Mouse (Mus musculus) spleen, adult 18-20 months (tissue): ENCODE results near the gene Ociad1.
"Not testable (repeated sequence)": the region's sequence is repeated elsewhere in the genome, so short reads cannot be mapped to it uniquely, and the experiment has no call there.

Source experiments
- DNase-seq, 2 experiments: peaks; one replicate each; pipeline ENCODE4 v3.0.0; 2022; ENCODE audit warnings: mixed read lengths in 2 of 2

Ociad1 gene

DNA sequence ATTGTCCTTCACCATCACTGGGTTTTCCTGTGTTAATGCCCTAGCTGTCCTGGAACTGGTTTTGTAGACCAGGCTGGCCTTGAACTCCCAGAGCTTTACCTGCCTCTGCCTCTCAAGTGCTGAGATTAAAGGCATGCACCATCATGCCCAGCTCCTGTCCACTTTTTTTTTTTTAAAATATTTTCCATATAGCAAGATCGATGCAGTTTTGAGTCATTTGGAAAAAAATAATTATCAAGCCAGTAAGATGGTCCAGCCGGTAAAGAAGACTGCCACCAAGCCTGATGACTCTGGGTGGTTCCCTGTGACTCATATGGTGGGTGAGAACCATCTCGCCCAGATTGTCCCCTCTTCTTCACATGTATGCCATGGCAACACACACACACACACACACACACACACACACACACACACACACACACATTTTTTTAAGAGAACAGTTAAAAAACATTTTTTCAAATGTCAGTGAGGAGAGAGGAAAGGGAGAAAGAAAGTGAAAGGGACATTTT is 7.1 kb upstream of the Ociad1 start:
- no peak for DNase-seq

DNA sequence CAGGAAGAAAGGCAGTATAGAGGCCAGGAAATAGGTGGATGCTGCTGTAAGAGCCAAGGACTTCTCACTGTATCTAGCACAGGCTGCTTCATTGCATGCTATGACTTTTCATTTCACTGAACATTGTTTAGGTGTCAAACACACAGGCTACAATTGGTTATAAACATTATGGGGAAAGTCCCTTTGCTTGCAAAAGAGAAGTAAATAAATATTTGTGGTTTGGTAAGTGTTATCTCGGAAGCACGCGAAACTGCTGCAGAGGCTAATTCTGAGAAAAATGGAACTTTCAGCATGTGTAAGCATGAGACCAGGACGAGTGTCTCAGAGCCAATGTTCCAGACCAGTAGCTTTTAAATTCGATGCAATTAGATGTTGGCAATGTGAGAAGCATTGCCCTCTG is 6.0 kb upstream of the Ociad1 start:
- no peak for DNase-seq

DNA sequence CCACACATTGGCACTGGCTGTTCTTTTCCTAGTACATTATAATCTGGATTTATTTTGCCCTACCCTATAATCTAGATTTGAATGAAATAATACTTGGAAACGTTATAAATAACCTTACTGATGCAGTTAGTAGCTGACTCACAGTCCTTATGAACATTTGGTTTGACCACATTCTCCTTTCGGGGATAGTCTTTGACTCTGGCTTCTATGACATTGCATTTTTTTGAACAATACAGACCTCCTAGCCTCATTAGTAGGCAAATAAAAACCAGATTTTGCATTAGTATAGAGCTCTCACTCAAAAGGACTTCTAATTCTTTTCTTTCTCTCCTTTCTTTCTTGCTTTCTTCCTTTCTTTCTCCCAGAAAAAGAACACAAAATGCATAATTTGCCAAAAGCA is 2.7 kb upstream of the Ociad1 start:
- no peak for DNase-seq

DNA sequence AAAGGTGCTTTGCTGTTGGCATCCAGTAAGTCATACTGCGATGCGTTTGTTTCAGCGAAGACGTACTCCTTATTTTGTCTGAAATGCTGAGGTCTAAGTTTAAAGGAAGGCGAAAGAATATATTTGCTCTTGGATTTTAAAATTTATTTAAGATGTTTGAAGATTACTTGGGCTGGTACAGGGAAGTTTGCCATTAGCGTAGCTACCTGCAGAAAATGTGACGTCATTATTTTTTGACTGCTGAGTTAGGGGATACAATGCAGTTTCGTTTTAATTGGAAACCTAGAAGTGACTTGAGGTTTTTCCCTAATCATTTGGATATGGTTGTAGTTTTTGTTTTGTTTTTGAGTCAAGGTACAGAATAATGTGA is 859 bp downstream of the Ociad1 start:
- no peak for DNase-seq

DNA sequence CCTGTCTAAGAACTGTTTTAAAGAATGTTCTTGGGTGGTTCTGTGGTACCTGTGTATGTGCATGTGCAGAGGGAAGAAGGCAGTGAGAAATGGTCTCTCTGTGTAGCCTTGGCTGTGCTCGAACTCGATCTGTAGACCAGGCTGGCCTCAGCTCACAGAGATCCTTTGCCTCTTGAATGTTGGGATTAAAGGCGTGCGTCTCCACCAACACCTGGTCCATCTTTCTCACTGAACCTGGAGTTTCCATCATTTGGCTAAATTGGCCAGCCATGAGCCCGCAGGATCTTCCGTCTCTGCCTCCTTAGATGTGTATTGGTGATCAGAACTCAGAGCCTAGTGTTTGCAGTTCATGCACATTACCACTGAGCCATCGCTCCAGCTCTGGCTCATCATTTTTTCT is 2.4 kb downstream of the Ociad1 start:
- no peak for DNase-seq

DNA sequence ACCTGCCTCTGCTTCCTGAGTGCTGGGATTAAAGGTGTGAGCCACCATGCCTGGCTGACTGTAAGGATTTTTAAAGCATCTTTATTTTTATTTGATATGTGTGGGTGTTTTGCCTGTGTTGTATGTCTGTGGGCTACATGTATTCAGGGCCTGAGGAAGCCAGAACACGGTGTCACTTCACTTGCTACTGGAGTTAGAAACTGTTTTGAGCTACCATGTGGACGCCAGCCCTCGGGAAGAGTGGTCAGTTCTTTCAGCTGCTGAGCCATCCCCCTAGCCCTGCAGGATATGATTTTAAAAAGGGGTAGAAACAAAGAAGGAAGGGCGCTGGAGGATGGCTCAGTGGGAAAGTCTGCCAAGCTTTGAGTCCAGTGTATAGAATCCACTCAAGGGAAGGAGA is 3.3 kb downstream of the Ociad1 start:
- no peak for DNase-seq

DNA sequence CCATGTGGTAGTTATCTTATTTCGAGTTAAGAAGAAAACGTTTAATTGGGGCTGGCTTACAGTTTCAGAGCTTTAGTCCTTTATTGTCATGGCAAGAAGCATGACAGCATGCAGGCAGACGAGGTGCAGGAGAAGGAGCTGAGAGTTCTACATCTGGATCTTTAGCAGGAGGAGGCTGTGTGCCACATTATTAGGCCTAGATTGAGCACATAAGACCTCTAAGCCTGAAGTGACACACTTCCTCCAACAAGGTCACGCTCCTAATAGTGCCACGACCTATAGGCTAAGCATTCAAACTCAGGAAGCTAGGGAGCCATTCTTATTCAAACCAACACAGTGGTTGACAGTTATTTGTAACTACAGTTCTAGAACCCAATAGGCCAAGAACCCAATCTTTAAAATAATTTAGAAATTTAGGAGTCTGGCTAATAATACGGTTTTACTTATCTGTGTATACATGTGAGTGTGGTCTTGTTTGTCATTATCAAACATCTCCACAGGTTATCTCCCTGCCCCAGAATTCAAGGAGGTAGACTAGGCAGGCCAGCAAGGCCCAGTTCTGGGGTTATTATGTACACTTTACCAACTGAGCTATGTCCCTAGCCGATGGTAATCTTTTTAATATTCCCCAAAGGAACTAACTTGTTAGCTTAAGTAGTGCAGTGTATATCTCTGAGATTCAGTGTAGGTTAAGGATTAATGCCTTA is 9.2 kb downstream of the Ociad1 start:
- DNase-seq, result no peak

DNA sequence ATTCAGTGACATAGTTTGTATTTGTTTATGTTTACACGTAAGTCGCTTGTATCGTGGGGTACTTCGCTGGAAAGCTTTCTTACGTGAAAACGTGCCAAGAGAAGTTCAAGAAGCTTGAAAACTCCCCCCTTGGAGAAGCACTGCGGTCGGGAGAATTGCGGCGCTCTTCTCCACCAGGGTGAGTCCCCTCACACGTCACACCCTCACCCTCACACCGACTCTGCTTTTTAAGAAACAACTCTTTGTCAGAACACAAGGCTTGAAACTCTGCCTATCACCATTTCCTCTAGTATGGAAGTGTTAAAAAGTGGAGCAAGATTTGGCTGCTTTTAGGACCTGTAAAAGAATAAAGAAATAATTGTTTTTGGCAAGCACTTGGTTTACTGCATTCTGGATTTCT is 11.9 kb downstream of the Ociad1 start:
- no peak for DNase-seq

DNA sequence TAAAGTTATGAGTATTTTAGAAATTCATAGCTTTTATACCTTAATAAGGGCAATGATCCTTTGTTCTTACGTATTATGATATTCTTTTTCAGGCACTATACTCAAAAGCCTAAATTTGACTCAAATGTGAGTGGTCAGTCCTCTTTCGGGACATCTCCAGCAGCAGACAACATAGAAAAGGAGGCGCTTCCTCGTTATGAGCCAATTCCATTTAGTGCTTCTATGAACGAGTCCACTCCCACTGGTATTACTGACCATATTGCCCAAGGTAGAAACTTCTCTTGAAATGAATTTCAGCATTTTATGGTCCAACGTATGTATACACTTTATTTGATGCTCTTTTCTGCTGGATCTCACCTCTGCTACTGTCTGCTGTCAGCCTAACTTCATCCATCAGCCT is 13.9 kb downstream of the Ociad1 start:
- DNase-seq, result no peak

DNA sequence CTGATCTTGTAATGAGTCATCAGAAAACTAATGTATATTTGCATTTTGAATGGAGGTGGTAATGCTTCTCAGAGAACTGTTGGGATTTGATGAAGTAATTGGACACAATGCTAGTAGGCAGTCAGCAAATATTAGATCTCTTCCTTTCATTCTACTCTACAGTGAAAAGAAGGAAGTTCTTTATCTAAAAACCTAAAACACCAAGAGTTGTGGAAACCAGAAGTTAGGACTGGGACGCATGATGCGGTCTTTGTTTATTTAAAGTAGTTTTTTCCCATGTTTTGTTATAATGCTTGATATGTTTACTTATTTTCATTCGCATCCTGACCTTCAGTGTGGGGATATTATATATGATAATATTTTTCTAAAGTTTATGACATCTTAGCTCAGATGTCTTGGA is 14.7 kb downstream of the Ociad1 start:
- no peak for DNase-seq

DNA sequence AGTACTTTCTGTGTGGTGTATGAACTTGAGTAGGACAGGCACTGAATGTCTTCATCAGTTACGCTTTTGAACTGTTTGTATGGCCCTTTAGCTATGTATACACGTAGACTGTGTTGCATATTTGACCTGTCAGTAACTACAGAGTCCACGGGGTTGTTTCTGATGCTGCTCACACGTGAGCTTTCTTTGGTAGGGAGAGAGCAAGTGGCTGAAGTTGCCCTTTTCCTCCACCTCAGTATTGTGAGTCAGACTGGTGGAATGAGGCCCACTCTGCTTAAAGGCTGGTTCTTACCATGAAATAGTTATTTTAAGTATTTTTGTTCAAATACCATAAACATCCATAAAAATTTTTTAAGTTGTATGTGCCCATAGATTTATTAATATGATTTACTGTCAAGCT is 16.9 kb downstream of the Ociad1 start:
- no peak for DNase-seq

DNA sequence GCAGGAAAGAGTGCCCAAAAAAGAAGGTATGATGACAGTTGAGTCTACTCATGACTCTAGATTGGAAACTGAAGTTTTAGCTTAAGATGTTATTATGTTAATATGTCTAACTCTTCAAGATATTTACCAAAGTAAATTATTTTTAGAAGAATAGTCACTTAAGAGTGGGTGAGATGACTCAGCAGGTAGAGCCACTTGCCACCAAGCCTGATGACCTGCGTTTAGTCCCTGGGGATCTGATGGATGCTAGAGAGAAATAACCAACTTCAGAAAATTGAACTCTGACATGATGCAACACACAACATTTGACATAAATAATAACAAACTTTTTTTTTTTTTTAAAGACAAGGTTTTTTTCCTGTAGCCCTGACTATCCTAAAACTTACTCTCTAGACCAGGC is 17.8 kb downstream of the Ociad1 start:
- no peak for DNase-seq

DNA sequence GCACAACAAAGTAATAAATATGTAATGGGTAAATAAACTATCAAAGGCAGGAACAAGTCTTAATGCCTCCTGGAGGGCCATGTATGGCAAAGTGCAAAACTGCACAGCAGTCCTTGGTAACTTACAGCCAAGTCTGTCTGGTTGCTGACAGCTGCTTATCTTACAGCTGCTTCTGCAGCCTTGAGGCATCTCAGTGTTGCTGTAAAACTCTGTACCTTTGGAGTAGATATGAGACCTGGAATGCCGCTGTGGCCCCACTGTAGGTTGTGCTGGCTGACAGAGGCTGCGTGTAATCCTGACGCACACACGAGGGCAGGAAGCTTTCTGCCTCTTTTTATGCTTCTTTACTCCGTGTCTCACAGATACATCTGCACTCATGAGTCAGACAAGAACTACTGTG is 18.9 kb downstream of the Ociad1 start:
- DNase-seq, result no peak

DNA sequence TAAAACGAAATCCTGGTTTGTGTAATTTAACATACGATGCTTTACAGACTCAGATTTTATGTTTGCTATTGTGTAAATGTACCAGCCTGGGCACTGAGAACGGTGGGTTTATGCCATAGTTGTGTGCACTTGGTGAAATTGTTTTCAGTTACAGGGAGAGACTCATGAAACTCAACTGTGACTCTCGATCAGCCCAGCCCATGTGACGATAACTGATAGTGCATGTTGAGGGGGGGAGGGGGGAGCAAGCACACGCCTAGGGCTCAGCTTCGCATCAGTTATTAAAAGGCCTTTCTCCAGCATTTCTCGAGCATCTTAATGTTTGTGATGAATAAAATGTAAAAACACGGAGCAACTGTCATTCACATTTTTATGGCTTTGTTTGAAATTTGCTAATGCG is 21.0 kb downstream of the Ociad1 start:
- no peak for DNase-seq

DNA sequence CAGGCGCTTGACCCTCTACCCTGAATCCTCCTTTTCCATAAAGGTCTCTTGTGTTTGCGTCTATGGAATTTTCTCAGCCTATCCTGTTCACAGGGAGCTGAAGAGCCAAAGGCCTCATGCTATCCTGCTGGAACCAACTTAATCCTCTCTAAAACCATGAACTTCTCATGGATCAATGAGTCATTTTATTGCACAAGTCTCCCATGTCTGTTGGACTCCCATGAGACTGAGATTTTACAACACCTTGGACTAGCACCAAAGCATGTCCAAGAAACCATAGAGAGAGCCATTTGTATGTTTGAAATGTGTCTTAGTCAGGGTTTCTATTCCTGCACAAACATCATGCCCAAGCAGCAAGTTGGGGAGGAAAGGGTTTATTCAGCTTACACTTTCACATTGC is 22.1 kb downstream of the Ociad1 start:
- DNase-seq, result no peak

DNA sequence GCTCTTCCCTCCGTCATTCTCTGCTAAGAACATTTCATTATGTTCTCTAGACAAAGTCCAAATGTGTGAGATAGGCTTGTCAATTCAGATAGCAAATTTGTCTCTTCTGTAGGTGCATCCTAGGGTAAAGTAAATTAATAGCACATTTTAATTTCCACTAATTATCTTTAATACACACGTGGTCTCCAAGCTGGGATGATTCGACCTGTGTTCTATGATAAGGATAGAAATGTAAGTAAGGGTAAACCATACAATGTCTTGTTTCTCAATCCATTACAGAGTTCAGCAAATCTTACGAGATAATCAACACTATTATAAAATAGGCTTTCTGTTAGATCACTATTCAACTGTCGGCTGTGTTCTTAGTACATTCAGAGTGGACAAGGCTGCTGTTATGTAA is 26.7 kb downstream of the Ociad1 start:
- no peak for DNase-seq

DNA sequence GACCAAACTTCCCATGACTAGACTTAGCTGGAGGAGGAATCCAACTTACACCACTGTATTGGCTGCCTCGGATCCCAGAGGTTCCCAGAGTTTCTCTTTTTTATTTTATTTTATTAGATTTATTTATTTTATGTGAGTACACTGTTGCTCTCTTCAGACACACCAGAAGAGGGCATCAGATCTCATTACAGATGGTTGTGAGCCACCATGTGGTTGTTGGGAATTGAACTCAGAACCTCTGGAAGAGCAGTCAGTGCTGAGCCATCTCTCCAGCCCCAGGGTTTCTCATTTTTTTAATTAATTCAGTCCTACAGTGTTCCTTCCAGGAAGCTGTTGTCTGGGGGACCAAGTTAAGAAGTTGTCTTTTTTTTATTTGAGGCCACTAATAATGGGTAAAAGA is 30.1 kb downstream of the Ociad1 start:
- DNase-seq, result not testable (repeated sequence)

DNA sequence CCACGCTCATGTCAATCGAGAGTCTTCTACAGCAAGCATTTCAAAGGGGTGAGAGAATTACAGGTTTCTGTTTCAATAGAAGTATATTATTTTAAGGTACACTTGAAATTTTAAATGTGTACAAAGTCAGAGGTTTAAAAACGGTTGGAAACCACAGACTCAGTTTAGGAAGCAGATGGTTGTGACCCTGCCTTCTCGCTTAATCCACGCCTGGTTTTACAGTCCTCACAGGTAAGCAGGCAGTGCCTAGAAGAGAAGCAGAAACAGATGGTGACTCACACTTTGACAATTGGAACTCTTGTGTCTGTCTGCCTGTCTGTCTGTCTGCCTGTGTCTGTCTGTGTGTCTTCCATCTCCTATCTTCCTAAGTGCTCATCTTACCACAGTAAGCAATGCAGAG is 31.0 kb downstream of the Ociad1 start:
- no peak for DNase-seq

DNA sequence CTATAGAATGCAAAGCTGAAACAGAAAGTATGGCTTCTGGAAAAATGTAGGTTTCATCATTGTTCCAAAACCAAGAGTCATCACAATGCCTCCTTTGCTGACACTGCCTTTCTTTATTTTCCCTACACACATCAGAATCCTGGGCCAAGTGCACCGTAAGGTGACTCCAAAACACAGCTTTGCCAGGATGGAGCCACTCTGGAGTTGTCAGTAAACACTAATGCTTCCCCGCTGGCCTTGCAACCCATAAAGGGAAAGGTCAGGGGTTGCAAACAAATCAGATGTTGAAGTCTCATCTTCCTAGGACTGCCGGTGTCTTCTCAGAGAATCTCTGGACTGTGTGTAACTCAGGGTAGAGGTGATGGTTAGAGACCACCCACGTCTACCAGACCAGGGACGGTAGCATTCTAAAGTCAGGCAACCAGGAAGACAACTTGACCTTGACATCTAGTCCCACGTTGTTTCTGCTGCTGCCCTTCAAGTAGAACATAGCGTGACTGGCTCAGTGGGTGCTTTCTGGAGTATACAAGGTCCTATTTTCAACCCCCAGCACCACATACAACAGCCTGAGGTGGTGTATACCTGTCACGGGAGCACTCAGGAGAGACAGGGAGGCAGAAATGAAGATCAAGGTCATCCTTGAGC is 32.1 kb downstream of the Ociad1 start:
- DNase-seq, result no peak

DNA sequence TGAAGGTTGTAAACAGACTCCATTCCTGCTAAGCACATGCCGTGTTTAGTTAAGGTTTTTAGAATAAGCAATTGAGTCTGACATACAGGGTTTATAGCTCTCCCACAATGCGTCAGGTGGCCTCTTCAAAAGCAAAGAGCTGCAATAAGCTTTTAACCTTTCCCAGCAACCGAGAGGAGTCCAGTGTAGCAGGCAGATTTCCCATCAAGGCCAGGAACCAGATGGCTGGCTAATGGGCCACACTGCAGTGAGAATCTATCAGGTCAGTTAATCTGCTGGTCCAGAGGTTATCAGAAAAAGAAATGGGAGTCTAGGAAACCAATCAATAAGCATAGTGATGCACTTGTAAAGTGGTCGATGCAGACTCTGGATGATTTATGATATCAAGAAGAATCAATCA is 38.4 kb downstream of the Ociad1 start:
- no peak for DNase-seq

DNA sequence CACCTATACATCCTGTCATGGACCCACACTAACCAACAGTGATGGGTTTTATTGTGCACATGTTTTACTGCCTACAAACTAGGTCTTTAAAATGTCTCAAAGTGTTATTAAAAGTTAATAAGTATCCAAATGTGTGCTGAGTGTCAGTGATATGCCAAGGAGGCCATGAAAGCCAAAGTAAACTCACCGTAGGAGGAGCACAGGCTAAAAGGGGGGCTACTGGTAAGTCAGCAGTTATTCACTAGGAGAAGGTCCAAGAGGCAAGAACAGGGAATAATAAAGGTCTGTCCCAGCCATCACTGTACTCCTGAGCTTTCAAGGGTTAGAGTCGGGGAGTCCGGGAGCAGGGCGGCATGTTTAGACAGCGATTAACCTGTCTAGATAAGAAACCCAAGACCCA is 43.9 kb downstream of the Ociad1 start:
- no peak for DNase-seq

DNA sequence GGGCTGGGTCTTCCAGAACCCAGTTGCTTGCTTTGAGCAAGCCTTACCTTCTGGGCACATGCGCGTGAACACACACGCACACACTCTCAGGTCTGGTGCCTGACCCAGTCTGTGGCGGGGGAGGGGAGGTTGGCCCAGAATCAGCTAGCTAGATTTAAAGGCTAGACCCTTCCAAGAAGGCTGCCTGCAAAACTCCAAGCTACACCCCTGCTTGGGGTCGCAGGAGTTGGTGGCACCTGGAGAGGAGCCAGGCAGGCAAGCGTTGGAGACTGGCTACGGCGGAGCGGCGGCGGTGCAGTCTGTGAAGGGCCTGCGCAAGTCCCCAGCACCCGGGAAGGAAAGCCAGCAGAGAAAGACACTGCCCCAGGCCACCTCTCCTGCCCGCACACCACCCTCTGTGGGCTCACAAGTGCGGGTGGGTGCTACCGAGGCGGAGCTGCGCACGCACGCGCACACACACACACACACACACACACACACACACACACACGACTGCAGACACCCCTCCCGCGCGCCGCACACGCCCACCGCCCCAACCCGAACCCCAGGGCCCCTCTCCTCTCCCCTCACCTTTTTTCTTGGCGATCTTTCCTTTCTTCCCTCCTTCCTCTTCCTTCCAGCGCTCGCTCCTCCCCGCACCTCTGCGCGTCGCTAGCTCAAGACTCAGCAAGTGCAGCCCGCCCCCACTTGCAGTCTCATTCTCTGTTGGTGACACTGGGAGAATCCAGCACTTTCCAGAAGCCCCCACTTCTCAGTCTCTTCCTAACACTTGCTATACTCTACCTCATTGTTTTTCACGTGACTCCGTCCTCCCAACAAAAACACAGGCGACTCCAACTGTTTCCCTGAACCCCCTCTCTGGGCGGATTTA is 45.6 kb downstream of the Ociad1 start:
- no peak for DNase-seq

DNA sequence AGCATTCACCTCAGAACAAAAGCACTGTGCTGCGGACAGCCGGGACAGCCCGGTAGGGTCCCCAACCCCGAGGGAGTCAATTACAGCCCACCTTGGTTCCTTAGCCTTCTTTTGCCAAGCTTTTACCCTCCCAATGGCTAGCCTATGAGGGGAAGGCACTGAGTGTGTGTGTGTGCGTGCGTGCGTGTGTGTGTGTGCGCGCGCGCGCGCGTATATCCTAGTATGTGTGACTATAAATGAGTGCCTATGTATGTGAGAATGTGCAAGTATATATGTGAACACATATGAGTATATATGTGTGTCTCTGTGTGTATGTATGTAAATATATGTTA is 46.2 kb downstream of the Ociad1 start:
- no peak for DNase-seq
